Mouse (Mus musculus) ES-Bruce4 (cell line): ENCODE results near the gene Rnf17.

Source experiments
- CTCF ChIP-seq: IDR thresholded peaks from one replicate; pipeline ENCODE4 v1.8.1; 2011; ENCODE audit warnings: low read depth, low read length
- POLR2A ChIP-seq: IDR thresholded peaks from one replicate; pipeline ENCODE4 v1.8.1; 2011; ENCODE audit warnings: low read length; ENCODE audit not compliant: insufficient read depth

- TF ChIP-seq CTCF (peak; percentile 75), POLR2A (no peak)
These were observed 26.6 kb upstream of the Rnf17 start for GRCm38 (mm10) chr14:56375731-56376130.
